9 mouse cellular contexts compared by ENCODE assay signal in genomic region chr11:59098339-59098738, GRCm38 (mm10). TPM values are rescaled to one million over a fixed set of nuclear protein-coding genes. Genes with fewer than 3 reads are reported as not detected.
DNase-seq lines count a peak whose midpoint lies in the region; ATAC-seq and TF ChIP-seq lines count a peak whose summit lies in the region.
"Had no signal": no experiment of that assay in that cellular context is flagged by ENCODE, and none has a peak within 500 bp of the region (broad histone marks: within the 10 kb centered on the region; RNA-seq: fewer than 3 reads in every experiment).

No protein-coding gene starts in this region.

- no peak overlapping the region for H3K9ac ChIP-seq in kidney, embryonic 16.5 days (replicated peaks; ENCODE audit: low read length)
- H3K9ac ChIP-seq in lung, postnatal 0 days (replicated peaks; ENCODE audit: low read depth), result no peak overlapping the region
- H3K9ac ChIP-seq: heart, embryonic 13.5 days had no signal

- H3K27ac ChIP-seq in kidney, embryonic 16.5 days (ENCODE audit: low read length), result no peak overlapping the region
- H3K27ac ChIP-seq in lung, postnatal 0 days (ENCODE audit: low read length), result no peak overlapping the region
- H3K27ac ChIP-seq: heart, embryonic 13.5 days had no signal

- no peaks in the 10 kb centered on the region for H3K4me1 ChIP-seq in kidney, embryonic 16.5 days (ENCODE audit: insufficient read depth, low read length)
- H3K4me1 ChIP-seq in E14TG2a.4 (replicated peaks; ENCODE audit: low read depth, low read length), result no peaks in the 10 kb centered on the region
- no peaks in the 10 kb centered on the region for H3K4me1 ChIP-seq in lung, postnatal 0 days (ENCODE audit: insufficient read depth, low read depth, low read length)

- TF ChIP-seq EP300 in lung, postnatal 0 days (IDR thresholded peaks at IDR 0.05), result no peak

- no peaks in the 10 kb centered on the region for H3K36me3 ChIP-seq in kidney, embryonic 16.5 days (ENCODE audit: insufficient read depth, low read length)
- no peaks in the 10 kb centered on the region for H3K36me3 ChIP-seq in E14TG2a.4 (ENCODE audit: insufficient read depth, low read length)
- H3K36me3 ChIP-seq in lung, postnatal 0 days (ENCODE audit: insufficient read depth, low read length), result no peaks in the 10 kb centered on the region

- H3K9me3 ChIP-seq in kidney, embryonic 16.5 days (ENCODE audit: low read length), result peaks cover 7% of the 10 kb centered on the region
- H3K9me3 ChIP-seq in E14TG2a.4 (ENCODE audit: low read length), result no peaks in the 10 kb centered on the region
- no peaks in the 10 kb centered on the region for H3K9me3 ChIP-seq in lung, postnatal 0 days (ENCODE audit: low read length)

- WGBS in kidney, embryonic 16.5 days, result 29% methylated on average over 2 of the region's 2 CpGs
- WGBS in lung, postnatal 0 days, result 19% methylated on average over 2 of the region's 2 CpGs

- H3K27me3 ChIP-seq in kidney, embryonic 16.5 days (ENCODE audit: insufficient read depth, low read length), result no peaks in the 10 kb centered on the region
- H3K27me3 ChIP-seq in E14TG2a.4 (ENCODE audit: insufficient read depth, low read length), result no peaks in the 10 kb centered on the region; the same call in 1 of the 2 replicates
- no peaks in the 10 kb centered on the region for H3K27me3 ChIP-seq in lung, postnatal 0 days (replicated peaks; ENCODE audit: insufficient read depth, low read length)
- H3K27me3 ChIP-seq: heart, embryonic 13.5 days had no signal

- no peak overlapping the region for H3K4me3 ChIP-seq in kidney, embryonic 16.5 days (ENCODE audit: low read length)
- H3K4me3 ChIP-seq in E14TG2a.4 (replicated peaks; ENCODE audit: low read length), result no peak overlapping the region
- H3K4me3 ChIP-seq in lung, postnatal 0 days (ENCODE audit: low read depth, low read length), result no peak overlapping the region
- H3K4me3 ChIP-seq: heart, embryonic 13.5 days; megakaryocyte, embryonic 14.5 days had no signal

- no peak overlapping the region for H3K4me2 ChIP-seq in kidney, embryonic 16.5 days (replicated peaks; ENCODE audit: low read depth, low read length)
- H3K4me2 ChIP-seq in lung, postnatal 0 days (replicated peaks; ENCODE audit: low read depth, low read length), result no peak overlapping the region
- H3K4me2 ChIP-seq: heart, embryonic 13.5 days had no signal

- peak; percentile 47 for DNase-seq in kidney, adult 9 months
- DNase-seq in R1 (ENCODE audit: low read depth, low spot score), result peak; percentile 78
- DNase-seq in embryo, embryonic 10 days (ENCODE audit: low spot score), result peak; percentile 71
- peak; percentile 35 for DNase-seq in lung, postnatal 0 days (ENCODE audit: low spot score)
- no peak for DNase-seq in yolk sac, embryonic 10.5 days (ENCODE audit: low spot score)

- TF ChIP-seq CTCF in E14TG2a.4 (conservative IDR thresholded peaks at IDR 0.05; ENCODE audit: low read length), result peak; percentile 19; the same call in 1 of the 2 replicates
- peak; percentile 68 for TF ChIP-seq CTCF in lung, postnatal 0 days (IDR thresholded peaks at IDR 0.05)

- ATAC-seq in kidney, embryonic 16.5 days (ENCODE audit: low FRiP score, low TSS enrichment), result no peak
- ATAC-seq in lung, postnatal 0 days, result no peak

RNA-seq across cellular contexts. Expression of gene Obscn, which starts 37.9 kb away (rescaled TPM):
- 0.50 and 0.51 TPM in 2 replicates for polyA plus RNA-seq in kidney, embryonic 16.5 days (2015; fragmentation: Nextera tagmentation; extraction: Ambion mirVana)
- polyA plus RNA-seq in lung, postnatal 0 days (2015; fragmentation: Nextera tagmentation; extraction: Ambion mirVana), result 0.92 and 1.5 TPM in 2 replicates
